Mouse (Mus musculus) lung, embryonic 16.5 days (tissue): ENCODE measurements around the gene Sipa1l2. TPM values are rescaled to one million over a fixed set of nuclear protein-coding genes. Genes with fewer than 3 reads are reported as not detected.
"Not testable (repeated sequence)": the region's sequence is repeated elsewhere in the genome, so short reads cannot be mapped to it uniquely, and the experiment has no call there.

ENCODE experiments used
- ATAC-seq: fragments of 200-750 bp; cut with Nextera tagmentation; 2 replicates; pipeline ENCODE4 v1.8.0; 2017; ENCODE audit warnings: low read depth, mild to moderate bottlenecking, moderate library complexity
- H3K27ac ChIP-seq: fragments of 300-500 bp; sonication (generic); 2 replicates; pipeline ENCODE4 v1.5.1; 2014; ENCODE audit warnings: mild to moderate bottlenecking, control low read depth, low read length
- H3K27me3 ChIP-seq: fragments of 300-500 bp; sonication (generic); 2 replicates; pipeline ENCODE4 v1.6.1; 2014; ENCODE audit warnings: low read depth, low read length, mixed read lengths; ENCODE audit not compliant: control insufficient read depth, insufficient read depth
- H3K36me3 ChIP-seq: fragments of 300-500 bp; sonication (generic); 2 replicates; pipeline ENCODE4 v1.6.1; 2014; ENCODE audit warnings: low read length; ENCODE audit not compliant: control insufficient read depth, insufficient read depth
- H3K4me1 ChIP-seq: fragments of 300-500 bp; sonication (generic); replicated peaks from 2 replicates; pipeline ENCODE4 v1.6.1; 2014; ENCODE audit warnings: low read length, mixed read lengths; ENCODE audit not compliant: control insufficient read depth, insufficient read depth
- H3K4me2 ChIP-seq: fragments of 300-500 bp; sonication (generic); 2 replicates; pipeline ENCODE4 v1.6.1; 2014; ENCODE audit warnings: low read depth, low read length, control low read depth
- H3K4me3 ChIP-seq: fragments of 300-500 bp; sonication (generic); 2 replicates; pipeline ENCODE4 v1.5.1; 2014; ENCODE audit warnings: mild to moderate bottlenecking, low read length, control low read depth
- H3K9ac ChIP-seq: fragments of 300-500 bp; sonication (generic); 2 replicates; pipeline ENCODE4 v1.6.1; 2014; ENCODE audit warnings: low read length, control low read depth
- H3K9me3 ChIP-seq: fragments of 300-500 bp; sonication (generic); 2 replicates; pipeline ENCODE4 v1.6.1; 2016; ENCODE audit warnings: low read length; ENCODE audit not compliant: control insufficient read depth
- WGBS: fragments of 180-500 bp; shearing (Covaris S2); extraction: QIAGEN DNeasy Blood & Tissue Kit; methylation state at CpG from one replicate; pipeline ENCODE4 v1.1.7; 2014; 5-methylcytosine and 5-hydroxymethylcytosine counted together
- polyA plus RNA-seq: library from polyadenylated mRNA; unstranded; fragments of >200 nt; fragmentation: Nextera tagmentation; extraction: Ambion mirVana; gene quantifications from 2 replicates; pipeline ENCODE4 v1.2.1, GENCODE M21; 2015

Gene Sipa1l2
- polyA plus RNA-seq, 1 experiment from 2014 or later: 13.3 TPM

- H3K4me3 ChIP-seq, H3K4me1 ChIP-seq, H3K27ac ChIP-seq, H3K9me3 ChIP-seq, H3K27me3 ChIP-seq, H3K9ac ChIP-seq, H3K4me2 ChIP-seq, H3K36me3 ChIP-seq, ATAC-seq: not testable (repeated sequence)
- 72% methylated on average over 8 of the region's 8 CpGs for WGBS
Measured at GRCm38 (mm10) chr8:125395682-125396081, 173.9 kb downstream of the Sipa1l2 start.

DNA sequence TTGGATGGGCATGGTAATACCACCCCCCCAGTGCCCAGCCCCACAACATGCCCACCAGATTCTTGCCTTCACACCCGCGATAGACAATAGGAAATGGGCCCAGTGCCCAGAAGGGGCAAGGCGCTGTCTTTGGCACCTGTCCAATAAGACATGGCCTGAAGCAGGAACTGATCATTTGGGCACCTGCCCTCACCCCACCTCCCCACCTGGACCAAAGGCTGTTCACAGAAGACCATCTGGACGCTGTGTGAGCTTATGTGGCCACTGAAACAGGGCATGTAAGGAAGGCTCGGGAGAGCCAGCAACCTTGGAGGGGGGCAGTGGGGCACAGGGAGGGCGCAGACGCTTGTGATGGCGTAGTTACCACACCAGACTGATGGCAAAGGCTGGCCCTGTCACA, 174.6 kb downstream of the Sipa1l2 start:
- Histone ChIP-seq H3K27ac (no peak overlapping the region), H3K36me3 (no peaks in the 10 kb centered on the region), H3K9ac (no peak overlapping the region), H3K4me1 (peaks cover 14% of the 10 kb centered on the region), H3K4me2 (no peak overlapping the region), H3K27me3 (no peaks in the 10 kb centered on the region), H3K4me3 (no peak overlapping the region), H3K9me3 (no peaks in the 10 kb centered on the region)
- 63% methylated on average over 8 of the region's 8 CpGs for WGBS
- no peak for ATAC-seq

- WGBS: 57% methylated on average over 7 of the region's 7 CpGs
- H3K4me1 ChIP-seq: peaks cover 30% of the 10 kb centered on the region
- ATAC-seq: no peak
- no peak overlapping the region for H3K4me3 ChIP-seq
- peak overlapping the region; percentile 5; the same call in 1 of the 2 replicates for H3K4me2 ChIP-seq
- H3K27ac ChIP-seq: no peak overlapping the region
- H3K36me3 ChIP-seq: no peaks in the 10 kb centered on the region
- H3K9me3 ChIP-seq: no peaks in the 10 kb centered on the region
- no peak overlapping the region for H3K9ac ChIP-seq
- no peaks in the 10 kb centered on the region; the same call in 1 of the 2 replicates for H3K27me3 ChIP-seq
Measured at GRCm38 (mm10) chr8:125391685-125392084, 177.9 kb downstream of the Sipa1l2 start.

GRCm38 (mm10) chr8:125391271-125391670, 178.3 kb downstream of the Sipa1l2 start:
- no peaks in the 10 kb centered on the region for H3K9me3 ChIP-seq
- no peak overlapping the region for H3K27ac ChIP-seq
- peaks cover 30% of the 10 kb centered on the region for H3K4me1 ChIP-seq
- H3K27me3 ChIP-seq: no peaks in the 10 kb centered on the region; the same call in 1 of the 2 replicates
- H3K36me3 ChIP-seq: no peaks in the 10 kb centered on the region
- WGBS: 64% methylated on average over 8 of the region's 8 CpGs
- peak overlapping the region; percentile 35 for H3K4me2 ChIP-seq
- H3K4me3 ChIP-seq: peak overlapping the region; percentile 13; the same call in 1 of the 2 replicates
- H3K9ac ChIP-seq: 0 out of 2 replicates have a peak overlapping the region, but pooled peaks have one; percentile 41
- ATAC-seq: no peak

DNA sequence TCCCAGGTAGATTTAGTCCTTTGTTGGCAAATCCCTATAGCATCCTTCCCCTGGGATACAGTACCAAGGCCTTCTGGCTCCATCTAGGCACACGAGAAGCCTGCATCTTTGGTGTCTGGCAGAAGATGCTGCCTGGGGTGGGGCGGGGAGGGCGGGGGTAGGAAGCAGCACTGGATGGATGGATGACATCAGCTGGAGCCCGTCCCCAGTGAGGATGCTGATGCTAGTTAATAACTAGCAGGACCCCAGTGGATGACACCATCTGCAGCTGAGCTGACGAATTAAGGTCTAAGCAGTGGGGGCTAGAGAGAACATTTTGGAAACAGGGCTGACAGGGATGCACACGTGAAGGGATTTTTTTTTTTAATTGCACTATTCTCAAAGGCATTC, 179.1 kb downstream of the Sipa1l2 start:
- Histone ChIP-seq H3K9ac (0 out of 2 replicates have a peak overlapping the region, but pooled peaks have one; percentile 9), H3K4me3 (no peak overlapping the region), H3K4me1 (peaks cover 36% of the 10 kb centered on the region), H3K27ac (peak overlapping the region; percentile 61), H3K27me3 (no peaks in the 10 kb centered on the region; the same call in 1 of the 2 replicates), H3K36me3 (no peaks in the 10 kb centered on the region), H3K4me2 (no peak overlapping the region), H3K9me3 (no peaks in the 10 kb centered on the region)
- WGBS: 64% methylated on average over 6 of the region's 6 CpGs
- no peak for ATAC-seq

DNA sequence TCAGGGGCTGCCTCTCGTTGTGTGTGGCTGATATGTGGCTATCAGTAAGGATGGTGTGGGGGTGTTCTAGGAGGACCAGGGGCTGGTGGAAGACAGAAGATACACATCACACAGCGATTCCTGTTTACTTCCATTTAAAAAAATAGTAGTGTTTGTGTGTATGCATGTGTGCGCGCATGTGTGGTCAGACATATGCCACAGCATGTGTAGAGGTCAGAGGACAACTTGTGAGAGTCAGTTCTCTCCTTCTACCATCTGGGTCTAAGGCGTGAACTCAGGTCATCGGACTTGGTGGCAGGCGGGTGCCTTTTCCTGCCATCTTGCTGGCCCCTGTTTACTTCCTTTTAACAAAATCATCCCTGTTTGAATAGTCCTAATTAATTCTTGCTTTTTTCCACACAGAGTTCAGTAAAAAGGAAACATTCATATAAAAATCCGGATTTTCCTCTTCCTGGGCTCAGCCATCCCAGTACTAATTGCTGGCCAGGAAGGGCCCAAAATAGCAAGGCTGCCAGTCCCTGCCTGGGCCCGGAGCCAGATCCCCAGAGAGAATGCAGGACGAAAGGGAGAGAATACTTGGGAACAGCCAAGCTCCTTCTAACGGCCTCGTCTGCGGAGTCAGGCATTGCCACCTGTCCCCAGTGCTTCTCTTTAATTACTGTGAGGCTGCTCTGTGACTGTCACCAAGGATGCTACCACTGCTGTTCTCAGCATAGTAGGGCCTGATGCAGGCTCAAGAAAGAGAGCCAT, 179.7 kb downstream of the Sipa1l2 start:
- no peak overlapping the region for H3K4me2 ChIP-seq
- H3K9ac ChIP-seq: 0 out of 2 replicates have a peak overlapping the region, but pooled peaks have one; percentile 9
- ATAC-seq: peak; percentile 29; the same call in 1 of the 2 replicates
- no peaks in the 10 kb centered on the region for H3K9me3 ChIP-seq
- H3K27me3 ChIP-seq: no peaks in the 10 kb centered on the region; the same call in 1 of the 2 replicates
- H3K36me3 ChIP-seq: no peaks in the 10 kb centered on the region
- H3K4me3 ChIP-seq: no peak overlapping the region
- H3K4me1 ChIP-seq: peaks cover 39% of the 10 kb centered on the region
- 44% methylated on average over 13 of the region's 13 CpGs for WGBS
- H3K27ac ChIP-seq: peak overlapping the region; percentile 61

- Histone ChIP-seq H3K27ac (peak overlapping the region; percentile 28; the same call in 1 of the 2 replicates), H3K27me3 (no peaks in the 10 kb centered on the region; the same call in 1 of the 2 replicates), H3K36me3 (no peaks in the 10 kb centered on the region), H3K9ac (no peak overlapping the region), H3K9me3 (no peaks in the 10 kb centered on the region), H3K4me3 (no peak overlapping the region), H3K4me2 (no peak overlapping the region), H3K4me1 (peaks cover 39% of the 10 kb centered on the region)
- 27% methylated on average over 5 of the region's 5 CpGs for WGBS
- peak; percentile 80 for ATAC-seq
Measured at GRCm38 (mm10) chr8:125389280-125389679, 180.3 kb downstream of the Sipa1l2 start.

DNA sequence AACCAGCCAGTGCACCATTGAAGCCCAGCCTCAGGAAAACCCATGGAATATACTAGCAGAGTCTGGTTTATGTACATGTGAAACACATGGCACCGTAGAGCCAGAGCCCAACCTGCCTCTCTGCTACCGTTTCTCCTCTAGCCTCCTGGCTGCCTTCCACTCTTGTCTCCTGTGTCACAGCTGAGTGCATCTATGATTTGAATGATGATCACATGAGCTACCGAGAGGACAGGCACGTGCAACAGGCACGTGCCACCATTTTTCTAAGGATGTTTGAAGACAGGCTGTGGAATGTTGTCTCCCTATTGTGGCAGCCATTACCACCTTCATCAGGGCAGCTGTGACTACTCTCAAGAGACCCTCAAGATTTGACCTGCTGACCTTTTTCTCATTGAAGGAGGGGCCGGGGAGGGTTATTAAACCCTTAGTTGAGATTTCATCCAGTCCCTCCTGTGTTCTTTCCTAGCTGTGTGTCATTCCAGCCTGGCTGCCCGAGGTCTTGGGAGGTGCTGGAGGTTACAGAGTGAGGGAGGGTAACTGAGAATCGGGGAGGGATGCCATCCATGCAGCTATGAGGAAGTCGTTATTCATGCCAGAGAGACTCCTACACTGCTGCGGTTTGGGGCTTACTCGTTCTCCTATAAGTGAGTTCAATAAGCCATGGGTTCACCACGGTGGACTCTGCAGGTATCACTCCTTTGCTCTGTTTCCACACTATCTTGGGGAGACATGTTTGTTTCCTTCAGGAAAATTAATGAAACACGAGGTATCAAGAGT, 181.0 kb downstream of the Sipa1l2 start:
- Histone ChIP-seq H3K9ac (no peak overlapping the region), H3K27me3 (no peaks in the 10 kb centered on the region; the same call in 1 of the 2 replicates), H3K4me1 (peaks cover 39% of the 10 kb centered on the region), H3K4me2 (no peak overlapping the region), H3K9me3 (no peaks in the 10 kb centered on the region), H3K36me3 (no peaks in the 10 kb centered on the region), H3K27ac (no peak overlapping the region), H3K4me3 (no peak overlapping the region)
- 0 out of 2 replicates have a peak, but pooled peaks have one; percentile 13 for ATAC-seq
- 31% methylated on average over 13 of the region's 13 CpGs for WGBS
